Mouse (Mus musculus): ENCODE results near the gene Olfr992.
"Not testable (repeated sequence)": the region's sequence is repeated elsewhere in the genome, so short reads cannot be mapped to it uniquely, and the experiment has no call there.

The Olfr992 gene

DNA sequence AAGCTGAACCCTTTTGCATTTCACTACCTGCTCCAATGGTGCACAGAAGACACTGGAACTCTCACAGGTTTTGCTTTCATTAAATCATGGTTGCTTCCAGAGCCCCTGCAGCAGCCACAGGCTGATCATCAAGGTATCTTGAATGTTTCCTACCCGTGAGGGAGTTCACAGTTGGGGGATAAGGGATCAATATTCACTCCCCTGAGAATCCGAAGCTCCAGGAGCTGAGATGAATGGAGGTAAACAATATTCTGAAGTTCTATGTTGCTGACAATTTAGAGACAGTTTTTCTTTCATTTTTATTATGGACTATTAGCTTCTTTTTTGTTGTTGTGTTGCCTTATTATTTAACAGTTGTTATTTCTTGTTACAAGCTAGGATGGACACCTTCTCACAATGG is at the start of gene Olfr992:
Olfr992 (minus strand) TSS at position 101 of the 400 bp plus-strand sequence.
- DNase-seq (ENCODE audit: low spot score in 2 of 2): no peak

GRCm38 (mm10) chr2:85443539-85443938 is 34.3 kb upstream of the Olfr992 start, which contains the start of gene Olfr995:
Olfr995 (minus strand) TSS chr2:85443639.
- DNase-seq (ENCODE audit: low spot score in 2 of 2): no peak

GRCm38 (mm10) chr2:85442546-85442945 is 33.3 kb upstream of the Olfr992 start:
- no peak for DNase-seq (ENCODE audit: low spot score in 2 of 2)

GRCm38 (mm10) chr2:85436351-85436750 is 27.1 kb upstream of the Olfr992 start, which contains the start of gene Olfr994:
Olfr994 (minus strand) TSS chr2:85436451.
- DNase-seq (ENCODE audit: low spot score in 2 of 2): no peak

- peak in 1 of 2 experiments; percentile 37 for DNase-seq (ENCODE audit: low spot score in 2 of 2)
Measured at GRCm38 (mm10) chr2:85425893-85426292, 16.6 kb upstream of the Olfr992 start.

DNA sequence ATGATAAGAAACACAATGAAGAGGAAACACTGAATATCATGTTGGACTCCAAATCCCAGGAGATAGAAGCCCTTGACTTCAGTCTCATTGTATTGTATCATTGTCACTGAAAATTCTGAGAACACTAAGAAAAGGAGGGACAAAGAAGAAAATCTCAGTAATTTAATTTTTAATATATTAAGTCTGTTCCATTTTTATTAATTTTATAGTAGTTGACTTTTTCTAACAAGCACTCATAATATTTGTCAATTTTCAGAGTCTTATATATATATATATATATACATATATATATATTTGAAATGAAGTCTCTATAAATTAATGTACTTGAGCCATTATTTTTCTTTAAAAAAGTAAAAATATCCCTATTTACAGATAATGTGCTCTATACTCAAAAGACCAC is 5.5 kb upstream of the Olfr992 start, which contains the start of gene Olfr993:
Olfr993 (minus strand) TSS at position 101 of the 400 bp plus-strand sequence.
- no peak for DNase-seq (ENCODE audit: low spot score in 2 of 2)

DNA sequence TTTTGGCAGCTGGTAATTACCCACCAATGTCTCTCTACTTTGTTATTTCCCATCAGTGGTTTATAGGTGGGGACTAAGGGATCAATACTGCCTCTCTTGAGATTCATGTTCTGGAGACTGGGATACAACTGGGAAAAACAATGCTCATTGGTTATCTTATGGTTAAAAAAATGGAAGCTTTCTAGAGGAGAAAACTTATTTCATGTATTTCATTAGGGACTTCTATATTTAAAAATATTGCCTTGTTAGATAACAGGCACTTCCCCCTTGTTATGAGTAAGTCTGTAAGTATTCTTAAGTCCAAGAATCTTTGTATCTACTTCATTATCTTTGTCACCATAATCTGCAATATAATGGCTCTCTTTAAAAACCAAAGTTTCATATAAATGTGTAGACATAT is 46.1 kb downstream of the Olfr992 start, which contains the start of gene Olfr988:
Olfr988 (minus strand) TSS at position 101 of the 400 bp plus-strand sequence.
- not testable (repeated sequence) for DNase-seq (ENCODE audit: low spot score in 2 of 2)
